Mouse (Mus musculus): ENCODE data around the gene Rbms3. TPM values are rescaled to one million over a fixed set of nuclear protein-coding genes. Genes with fewer than 3 reads are reported as not detected.

The Rbms3 gene
- polyA plus RNA-seq, 1 experiment from 2014 or later = 18.9 TPM

DNA sequence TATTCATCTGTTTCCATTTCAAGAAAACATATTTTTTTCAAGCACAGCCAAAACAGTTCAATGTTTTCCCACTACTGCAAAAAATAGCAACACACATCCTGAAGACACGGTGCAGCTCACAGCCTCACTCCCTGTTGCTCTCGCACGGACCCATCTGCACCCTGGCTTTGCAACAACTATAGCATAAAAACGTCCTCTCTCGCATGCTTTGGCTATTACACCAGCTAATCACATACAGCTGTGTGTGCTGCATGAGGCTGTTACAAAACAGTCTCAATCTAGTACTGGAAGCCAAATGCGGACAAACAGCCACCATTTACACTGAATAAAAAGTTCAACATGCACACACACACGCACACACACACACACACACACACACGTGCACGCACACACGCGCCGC lies 383.5 kb downstream of the Rbms3 start:
- Histone ChIP-seq H3K4me3 (no peak overlapping the region), H3K4me2 (replicated peaks) (no peak overlapping the region), H3K9me3 (no peaks in the 10 kb centered on the region), H3K36me3 (no peaks in the 10 kb centered on the region), H3K27ac (replicated peaks) (no peak overlapping the region), H3K9ac (replicated peaks) (no peak overlapping the region), H3K4me1 (peaks cover 18% of the 10 kb centered on the region), H3K27me3 (0 out of 2 replicates have a peak, but pooled peaks cover 3% of the 10 kb centered on the region)
- 73% methylated on average over 12 of the region's 12 CpGs for WGBS
- no peak for ATAC-seq (replicated peaks)

DNA sequence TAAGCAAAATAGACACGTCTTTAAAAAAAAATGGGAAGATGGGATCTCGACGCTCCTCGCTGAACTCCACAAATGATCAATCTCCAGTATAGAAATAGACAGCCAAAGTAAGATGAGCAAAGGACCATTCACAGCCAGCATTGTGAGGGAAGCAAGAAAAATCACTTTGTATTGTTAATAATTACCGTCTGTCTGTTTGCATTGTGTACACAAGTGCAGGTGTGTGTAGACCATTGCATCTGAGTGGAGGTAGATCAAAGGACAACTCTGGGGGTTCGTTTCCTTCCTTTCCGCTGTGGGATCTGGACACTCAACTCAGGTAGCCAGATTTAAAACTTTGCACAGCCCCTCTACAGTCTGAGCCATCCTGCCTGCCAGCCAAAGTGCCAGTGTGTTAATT lies 386.3 kb downstream of the Rbms3 start:
- H3K4me1 ChIP-seq = 0 out of 2 replicates have a peak, but pooled peaks cover 3% of the 10 kb centered on the region
- no peak for ATAC-seq (replicated peaks)
- WGBS = 93% methylated on average over 7 of the region's 7 CpGs
- H3K27ac ChIP-seq (replicated peaks) = no peak overlapping the region
- H3K9ac ChIP-seq (replicated peaks) = no peak overlapping the region
- no peaks in the 10 kb centered on the region for H3K27me3 ChIP-seq
- H3K4me3 ChIP-seq = no peak overlapping the region
- no peaks in the 10 kb centered on the region for H3K36me3 ChIP-seq
- H3K9me3 ChIP-seq = no peaks in the 10 kb centered on the region
- no peak overlapping the region for H3K4me2 ChIP-seq (replicated peaks)

DNA sequence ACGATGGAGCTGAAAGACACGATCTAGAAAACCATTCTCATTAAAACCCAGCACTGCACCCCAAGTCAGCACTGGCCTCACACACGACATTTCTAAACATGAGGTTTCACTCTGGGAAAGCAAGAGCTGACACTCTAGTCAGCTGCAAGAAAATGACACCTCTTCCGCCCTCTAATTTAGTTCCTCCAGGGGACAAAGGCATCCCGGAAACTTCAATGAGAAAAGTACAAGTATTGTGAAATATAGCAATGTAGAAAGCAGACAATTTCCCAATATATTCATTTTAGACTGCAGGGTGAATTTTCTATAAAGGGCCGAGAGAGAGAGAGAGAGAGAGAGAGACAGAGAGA lies 395.0 kb downstream of the Rbms3 start:
- no peaks in the 10 kb centered on the region for H3K9me3 ChIP-seq
- ATAC-seq (replicated peaks) = no peak

DNA sequence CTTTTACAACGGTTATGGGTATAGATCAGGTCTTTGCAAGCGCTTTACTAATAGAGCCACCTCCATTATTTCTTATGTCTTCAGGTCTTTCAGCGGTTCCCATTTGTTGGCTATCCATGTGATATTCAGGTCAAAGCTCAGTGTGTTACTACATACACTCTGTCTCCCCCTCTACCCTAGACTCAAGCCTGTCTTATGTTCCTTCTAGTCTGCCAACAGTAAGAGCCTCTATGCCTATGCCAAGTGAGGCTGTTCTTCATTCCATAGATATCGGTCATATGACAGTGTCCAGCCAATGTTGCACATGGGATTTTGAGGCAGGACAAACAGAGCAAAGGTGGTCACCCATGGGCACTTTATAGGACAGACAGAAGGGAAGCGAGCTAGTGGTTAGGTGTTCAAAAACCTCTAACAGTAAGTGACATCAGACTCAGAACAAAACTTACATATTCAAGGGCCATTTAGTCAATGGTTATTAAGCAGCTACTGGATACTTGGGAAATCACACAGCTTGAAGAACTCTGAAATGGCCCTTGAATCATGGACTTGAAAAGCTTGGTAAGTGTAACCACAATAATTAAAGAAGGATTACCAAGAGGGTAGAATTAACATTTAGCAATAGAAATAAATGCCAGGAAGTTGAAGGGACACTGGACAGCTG lies 395.5 kb downstream of the Rbms3 start:
- Histone ChIP-seq H3K36me3 (no peaks in the 10 kb centered on the region), H3K27ac (replicated peaks) (no peak overlapping the region), H3K27me3 (no peaks in the 10 kb centered on the region), H3K4me2 (replicated peaks) (no peak overlapping the region), H3K4me1 (no peaks in the 10 kb centered on the region), H3K9ac (replicated peaks) (no peak overlapping the region), H3K4me3 (no peak overlapping the region), H3K9me3 (no peaks in the 10 kb centered on the region)
- no peak for ATAC-seq (replicated peaks)
- 96% methylated on average over 5 of the region's 5 CpGs for WGBS

More for the DNA sequence above, 395.0 kb downstream of the Rbms3 start:
- no peak overlapping the region for H3K4me2 ChIP-seq (replicated peaks)
- H3K4me3 ChIP-seq = no peak overlapping the region
- 58% methylated on average over 6 of the region's 6 CpGs for WGBS
- H3K36me3 ChIP-seq = no peaks in the 10 kb centered on the region
- no peak overlapping the region for H3K9ac ChIP-seq (replicated peaks)
- no peaks in the 10 kb centered on the region for H3K27me3 ChIP-seq
- H3K27ac ChIP-seq (replicated peaks) = no peak overlapping the region
- H3K4me1 ChIP-seq = no peaks in the 10 kb centered on the region

DNA sequence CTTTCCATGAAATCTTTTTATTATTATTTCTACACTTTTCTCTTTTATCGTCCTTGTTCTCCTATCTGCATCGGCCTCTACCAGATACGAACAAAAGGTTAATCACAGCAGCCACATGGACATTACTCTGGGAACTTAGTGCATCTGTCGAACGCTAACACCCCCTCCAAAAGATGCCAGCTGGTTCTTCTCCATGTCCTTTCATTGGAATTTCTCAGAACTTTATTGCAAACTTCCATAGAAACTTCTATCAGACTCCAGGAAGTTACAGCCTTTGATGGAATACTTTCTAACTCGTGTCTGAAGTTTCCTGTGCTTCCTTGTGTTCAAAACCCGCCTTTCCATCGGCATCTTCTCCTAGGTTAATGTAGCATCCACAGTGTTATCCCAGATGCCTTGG lies 407.0 kb downstream of the Rbms3 start:
- no peak overlapping the region for H3K4me3 ChIP-seq
- 93% methylated on average over 8 of the region's 8 CpGs for WGBS
- no peaks in the 10 kb centered on the region for H3K36me3 ChIP-seq
- no peak for ATAC-seq (replicated peaks)
- H3K27me3 ChIP-seq = no peaks in the 10 kb centered on the region
- H3K4me2 ChIP-seq (replicated peaks) = no peak overlapping the region
- no peak overlapping the region for H3K9ac ChIP-seq (replicated peaks)
- no peak overlapping the region for H3K27ac ChIP-seq (replicated peaks)
- H3K9me3 ChIP-seq = no peaks in the 10 kb centered on the region
- H3K4me1 ChIP-seq = no peaks in the 10 kb centered on the region

DNA sequence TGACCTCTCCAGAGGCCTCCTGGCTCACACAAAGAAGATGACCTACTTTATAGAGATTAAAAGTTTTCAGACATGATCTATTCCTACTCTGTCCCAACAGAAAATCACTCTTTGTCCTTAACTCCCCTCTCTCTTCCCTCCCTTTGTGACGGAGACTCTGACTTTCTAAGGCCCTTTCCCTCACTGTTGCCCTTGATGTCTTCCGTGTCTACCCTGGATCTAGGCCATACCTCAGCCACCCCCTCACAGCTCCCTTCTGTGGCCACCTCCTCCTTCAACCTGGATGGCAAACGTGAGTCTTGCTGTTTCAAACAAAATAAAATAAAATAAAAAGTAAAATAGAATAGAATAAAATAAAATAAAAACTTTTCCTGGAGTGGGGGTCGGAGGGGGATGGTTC lies 408.2 kb downstream of the Rbms3 start:
- no peaks in the 10 kb centered on the region for H3K27me3 ChIP-seq
- H3K4me1 ChIP-seq = no peaks in the 10 kb centered on the region
- no peak for ATAC-seq (replicated peaks)
- H3K9me3 ChIP-seq = no peaks in the 10 kb centered on the region
- no peak overlapping the region for H3K27ac ChIP-seq (replicated peaks)
- H3K4me3 ChIP-seq = no peak overlapping the region
- no peak overlapping the region for H3K9ac ChIP-seq (replicated peaks)
- no peaks in the 10 kb centered on the region for H3K36me3 ChIP-seq
- WGBS = 76% methylated on average over 4 of the region's 4 CpGs
- H3K4me2 ChIP-seq (replicated peaks) = no peak overlapping the region

DNA sequence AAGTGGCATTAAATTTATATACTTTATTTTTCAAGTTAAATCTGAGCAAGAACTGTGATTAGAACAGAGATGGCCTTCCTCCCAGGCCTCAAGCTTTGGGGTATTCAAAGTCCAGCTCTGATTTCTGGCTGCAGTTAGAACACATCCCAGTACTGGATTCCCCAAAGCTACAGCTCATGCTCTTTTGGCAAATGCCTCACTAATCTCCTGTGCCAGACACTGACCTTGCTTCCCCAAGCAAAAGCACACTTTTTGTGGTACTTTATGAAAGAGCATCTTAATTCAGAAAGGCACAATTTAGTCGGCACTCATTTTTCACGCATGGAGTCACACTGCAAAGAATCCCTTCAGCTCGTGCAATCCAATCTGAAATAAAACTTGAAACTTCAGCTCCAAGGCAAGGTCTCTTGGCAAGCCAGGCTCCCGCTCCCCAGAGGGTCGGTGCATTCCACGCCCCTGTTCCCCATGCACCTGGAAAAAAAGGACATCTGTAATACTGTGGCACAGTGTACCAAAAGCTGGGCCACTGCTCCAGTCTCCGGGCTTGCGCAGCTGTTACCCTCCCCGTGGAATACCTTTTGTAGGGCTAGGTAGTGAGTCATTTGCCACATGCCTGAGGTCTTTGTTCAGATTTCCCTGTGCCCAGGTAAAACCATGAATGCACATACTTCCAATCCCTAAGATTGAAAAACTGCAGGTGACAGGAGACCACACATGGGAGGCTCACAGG lies 413.5 kb downstream of the Rbms3 start:
- no peaks in the 10 kb centered on the region for H3K36me3 ChIP-seq
- H3K9ac ChIP-seq (replicated peaks) = no peak overlapping the region
- 65% methylated on average over 9 of the region's 9 CpGs for WGBS
- H3K27me3 ChIP-seq = no peaks in the 10 kb centered on the region
- no peaks in the 10 kb centered on the region for H3K9me3 ChIP-seq
- H3K4me3 ChIP-seq = no peak overlapping the region
- ATAC-seq (replicated peaks) = no peak
- no peaks in the 10 kb centered on the region for H3K4me1 ChIP-seq
- H3K4me2 ChIP-seq (replicated peaks) = no peak overlapping the region
- no peak overlapping the region for H3K27ac ChIP-seq (replicated peaks)

DNA sequence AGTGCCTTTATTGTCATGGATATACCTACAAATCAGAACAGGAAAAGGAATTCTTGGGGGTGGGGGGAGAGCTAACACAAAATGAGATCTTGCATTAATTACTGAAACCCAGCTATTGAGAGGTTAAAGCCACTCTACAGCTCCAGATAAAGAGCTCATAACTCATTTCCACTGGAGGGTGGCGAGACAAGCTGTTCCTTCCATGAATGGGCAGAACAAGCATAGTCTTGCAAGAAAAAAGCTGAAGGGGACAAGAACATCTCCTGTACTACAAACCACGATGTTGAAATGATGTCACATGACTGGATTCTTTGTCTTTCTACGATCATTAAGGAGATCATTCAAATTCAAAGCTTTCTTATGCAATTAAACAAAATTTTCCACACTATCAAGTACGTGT lies 417.7 kb downstream of the Rbms3 start:
- Histone ChIP-seq H3K36me3 (no peaks in the 10 kb centered on the region), H3K9me3 (no peaks in the 10 kb centered on the region), H3K9ac (replicated peaks) (no peak overlapping the region), H3K27me3 (no peaks in the 10 kb centered on the region), H3K4me1 (no peaks in the 10 kb centered on the region), H3K4me3 (no peak overlapping the region), H3K4me2 (replicated peaks) (no peak overlapping the region), H3K27ac (replicated peaks) (no peak overlapping the region)
- ATAC-seq (replicated peaks) = no peak
- 51% methylated on average over 4 of the region's 4 CpGs for WGBS

DNA sequence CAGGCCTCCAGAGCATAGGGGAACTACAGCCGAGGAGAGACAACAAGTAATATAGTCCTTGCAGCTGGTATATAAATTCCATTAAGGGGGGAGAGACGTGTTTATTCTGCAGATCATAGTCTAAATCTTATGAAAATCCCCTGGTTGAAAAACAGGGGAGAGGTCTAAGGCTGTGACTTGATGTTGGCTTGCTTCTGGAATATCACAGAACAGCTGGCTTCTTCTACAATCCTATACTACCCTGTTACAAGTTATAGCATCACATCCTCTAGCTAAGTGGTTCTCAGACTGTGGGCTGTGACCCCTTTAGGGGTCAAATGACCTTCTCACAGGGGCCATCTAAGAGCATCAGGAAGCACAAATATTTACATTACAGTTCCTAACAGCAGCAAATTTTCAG lies 419.4 kb downstream of the Rbms3 start:
- H3K27ac ChIP-seq (replicated peaks) = no peak overlapping the region
- H3K4me2 ChIP-seq (replicated peaks) = no peak overlapping the region
- no peaks in the 10 kb centered on the region for H3K27me3 ChIP-seq
- H3K36me3 ChIP-seq = no peaks in the 10 kb centered on the region
- no peaks in the 10 kb centered on the region for H3K9me3 ChIP-seq
- ATAC-seq (replicated peaks) = no peak
- WGBS = 90% methylated on average over 2 of the region's 2 CpGs
- H3K4me3 ChIP-seq = no peak overlapping the region
- H3K9ac ChIP-seq (replicated peaks) = no peak overlapping the region
- H3K4me1 ChIP-seq = peaks cover 5% of the 10 kb centered on the region; the same call in 1 of the 2 replicates

DNA sequence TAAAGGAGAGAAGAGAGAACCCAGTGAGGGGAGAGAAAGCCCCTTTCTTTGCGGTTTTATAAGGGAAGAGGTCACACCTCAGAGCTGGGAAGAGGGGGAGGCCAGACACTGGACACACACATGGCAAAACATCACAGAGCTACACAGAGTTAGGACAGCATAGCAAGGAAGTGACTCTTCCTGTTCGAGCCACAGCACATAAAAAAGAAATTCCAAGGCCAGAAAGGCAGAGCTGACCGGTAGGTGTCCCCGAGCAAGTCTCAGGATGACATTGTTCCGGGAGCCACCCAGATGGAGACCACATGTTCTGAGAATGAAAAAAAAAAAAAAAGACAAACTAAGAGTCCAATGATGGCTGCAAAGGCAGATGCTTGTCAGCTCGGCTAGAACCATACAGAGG lies 424.3 kb downstream of the Rbms3 start:
- H3K27ac ChIP-seq (replicated peaks) = no peak overlapping the region
- 80% methylated on average over 6 of the region's 6 CpGs for WGBS
- no peak for ATAC-seq (replicated peaks)
- H3K4me3 ChIP-seq = no peak overlapping the region
- H3K27me3 ChIP-seq = no peaks in the 10 kb centered on the region
- H3K36me3 ChIP-seq = no peaks in the 10 kb centered on the region
- H3K9ac ChIP-seq (replicated peaks) = no peak overlapping the region
- H3K4me1 ChIP-seq = peaks cover 5% of the 10 kb centered on the region; the same call in 1 of the 2 replicates
- H3K4me2 ChIP-seq (replicated peaks) = no peak overlapping the region
- no peaks in the 10 kb centered on the region for H3K9me3 ChIP-seq

DNA sequence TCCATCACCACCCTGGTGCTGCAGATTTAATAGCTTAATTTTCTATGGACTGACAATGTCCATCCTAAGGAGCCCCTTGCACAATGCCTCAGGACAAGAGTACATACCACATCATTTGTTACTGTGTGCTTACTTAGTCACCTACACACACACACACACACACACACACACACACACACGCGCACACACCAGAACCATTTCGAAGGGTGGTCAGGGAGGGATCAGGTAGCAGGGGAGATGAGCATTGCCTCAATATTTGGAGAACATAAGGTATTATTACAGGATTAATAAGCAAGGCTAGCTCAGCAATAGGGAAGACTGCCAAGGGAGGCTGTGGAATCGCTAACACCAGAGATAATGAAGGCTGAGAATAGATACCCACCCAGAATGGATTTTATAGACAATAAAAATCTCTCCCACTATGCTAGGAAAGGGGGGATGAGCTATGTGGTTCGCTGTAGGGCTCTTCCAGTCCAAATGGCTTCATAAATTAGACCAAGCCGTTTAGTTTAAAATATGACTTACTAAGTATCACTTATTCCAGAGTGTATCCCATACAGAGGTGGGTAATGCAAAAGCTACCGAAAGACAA lies 429.6 kb downstream of the Rbms3 start:
- ATAC-seq (replicated peaks) = no peak
- 81% methylated on average over 7 of the region's 7 CpGs for WGBS
- H3K27ac ChIP-seq (replicated peaks) = no peak overlapping the region

DNA sequence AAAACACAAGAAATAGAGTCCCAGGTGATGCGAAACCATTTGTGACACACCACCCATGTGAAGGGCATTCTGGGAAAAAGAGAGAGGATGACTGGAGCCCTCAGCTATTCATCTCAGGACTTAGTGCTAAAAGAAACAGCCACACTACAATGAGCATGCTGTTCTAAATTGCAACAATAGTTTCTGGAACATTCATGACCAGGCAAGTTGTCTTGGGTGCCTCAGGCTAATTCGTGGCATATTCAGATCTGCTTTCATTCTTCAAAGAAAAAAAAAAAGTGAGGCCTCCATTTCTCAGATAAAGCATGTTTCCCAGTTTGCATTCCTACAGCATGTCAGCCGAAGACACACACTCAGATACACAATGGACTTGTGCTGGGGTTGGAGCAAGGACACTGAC lies 432.2 kb downstream of the Rbms3 start:
- Histone ChIP-seq H3K4me2 (replicated peaks) (no peak overlapping the region), H3K4me3 (no peak overlapping the region), H3K36me3 (no peaks in the 10 kb centered on the region), H3K27ac (replicated peaks) (no peak overlapping the region), H3K27me3 (no peaks in the 10 kb centered on the region), H3K9me3 (no peaks in the 10 kb centered on the region), H3K9ac (replicated peaks) (no peak overlapping the region), H3K4me1 (peaks cover 6% of the 10 kb centered on the region)
- no peak for ATAC-seq (replicated peaks)
- WGBS = 70% methylated on average over 3 of the region's 3 CpGs

More for the DNA sequence above, 429.6 kb downstream of the Rbms3 start:
- no peaks in the 10 kb centered on the region for H3K36me3 ChIP-seq
- H3K4me3 ChIP-seq = no peak overlapping the region
- no peaks in the 10 kb centered on the region for H3K9me3 ChIP-seq
- H3K4me1 ChIP-seq = no peaks in the 10 kb centered on the region
- H3K4me2 ChIP-seq (replicated peaks) = no peak overlapping the region
- H3K9ac ChIP-seq (replicated peaks) = no peak overlapping the region
- H3K27me3 ChIP-seq = no peaks in the 10 kb centered on the region

All from forebrain, embryonic 15.5 days (tissue).